Mouse (Mus musculus) cerebellum, adult 9-10 months (tissue): ENCODE data around the gene Sdhc.
"Not testable (repeated sequence)": the region's sequence is repeated elsewhere in the genome, so short reads cannot be mapped to it uniquely, and the experiment has no call there.

Experiments
- DNase-seq: peaks from one replicate; pipeline ENCODE4 v3.0.0; 2022

Gene Sdhc

GRCm38 (mm10) chr1:171165629-171166345 lies 15.4 kb upstream of the Sdhc start:
- DNase-seq, result no peak

DNA sequence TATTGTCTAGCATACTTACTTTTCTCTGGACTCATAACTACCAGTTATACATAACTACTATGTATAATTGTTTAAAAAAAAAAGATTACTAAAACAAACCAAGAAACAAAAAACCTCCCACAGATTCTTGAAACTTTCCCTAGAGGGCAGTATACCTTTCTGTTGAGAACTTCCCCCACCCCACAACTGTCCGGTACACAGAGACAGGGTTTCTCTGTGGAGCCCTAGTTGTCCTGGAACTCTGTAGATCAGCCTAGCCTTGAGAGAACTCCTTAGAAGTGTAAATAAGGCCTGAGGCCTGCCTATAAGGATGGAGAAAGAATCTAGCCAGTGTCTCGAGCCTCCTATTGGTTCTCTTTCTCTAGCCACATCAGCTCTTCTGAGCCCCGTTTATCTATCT lies 13.9 kb upstream of the Sdhc start:
- DNase-seq, result no peak

DNA sequence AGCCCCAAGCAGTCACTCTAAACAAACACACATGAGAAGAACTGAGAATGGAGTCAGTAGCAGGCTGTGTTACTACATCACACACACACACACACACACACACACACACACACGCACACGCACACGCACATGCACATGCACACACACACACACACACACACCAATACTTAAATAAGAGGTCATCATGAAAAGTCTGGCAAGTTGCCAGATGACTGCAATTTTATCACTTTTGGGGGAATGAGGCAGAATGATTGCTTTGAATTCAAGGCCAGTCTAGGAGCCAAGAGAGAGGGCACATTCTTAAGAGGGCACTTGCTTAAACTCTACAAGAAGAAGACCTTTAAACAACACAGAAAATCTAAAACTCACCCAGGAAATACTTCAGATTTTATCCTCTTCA lies 12.1 kb upstream of the Sdhc start:
- DNase-seq, result no peak

DNA sequence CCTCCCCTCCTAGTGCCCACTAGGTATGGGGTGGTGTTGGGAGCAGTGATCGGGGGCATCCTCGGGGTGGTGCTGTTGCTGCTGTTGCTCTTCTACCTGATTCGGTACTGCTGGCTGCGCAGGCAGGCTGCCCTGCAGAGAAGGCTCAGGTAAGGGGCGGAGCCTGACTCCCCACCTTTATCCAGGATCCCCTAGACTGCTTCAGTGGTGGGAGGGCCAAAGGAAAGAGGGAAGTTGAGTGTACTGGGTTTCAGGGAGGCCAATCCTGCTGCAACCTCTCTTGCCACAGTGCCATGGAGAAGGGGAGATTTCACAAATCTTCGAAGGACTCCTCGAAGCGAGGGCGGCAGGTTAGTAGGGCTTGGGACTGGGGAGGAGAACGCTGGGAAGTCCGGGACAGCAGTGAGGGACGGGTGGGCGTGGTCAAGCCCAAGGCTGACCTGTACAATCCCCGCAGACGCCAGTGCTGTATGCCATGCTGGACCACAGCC lies 9.1 kb upstream of the Sdhc start:
- no peak for DNase-seq

DNA sequence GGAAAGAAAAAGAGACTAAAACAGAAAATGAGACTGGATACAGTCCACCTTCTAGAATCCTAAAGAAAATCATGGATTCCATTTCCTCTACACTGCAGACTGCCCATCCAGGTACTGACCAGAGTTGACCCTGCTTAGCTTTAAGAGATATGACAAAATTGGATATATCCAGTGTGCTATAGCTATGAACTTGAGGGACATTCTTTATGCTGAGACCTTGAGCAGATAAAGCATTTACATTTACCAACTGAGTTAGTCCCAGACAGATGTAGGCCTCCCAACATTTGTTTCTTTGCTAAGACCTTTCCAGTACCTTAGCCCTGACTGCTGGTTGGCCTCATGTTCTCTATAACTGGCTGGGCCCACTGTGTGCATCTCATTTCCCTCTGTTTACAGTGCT lies 7.6 kb upstream of the Sdhc start:
- DNase-seq, result no peak

DNA sequence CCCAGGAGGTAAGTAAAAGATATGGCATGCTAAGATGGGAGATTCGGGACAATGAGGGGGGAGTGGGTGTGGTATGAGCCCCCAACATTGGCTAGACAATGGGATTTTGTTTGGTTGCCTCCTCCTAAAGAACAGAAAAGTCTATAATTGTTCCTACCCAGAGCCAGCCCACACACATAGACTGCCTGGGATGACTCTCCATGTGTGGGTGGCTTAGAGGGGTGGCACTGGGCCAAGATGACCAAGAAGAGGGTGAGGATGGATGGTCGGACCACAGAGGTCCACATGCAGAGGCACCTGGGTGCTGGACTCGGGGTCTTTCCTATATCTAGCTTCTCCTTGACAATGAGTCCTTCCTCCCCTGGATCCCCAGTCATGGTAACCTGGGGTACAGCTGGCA lies 6.2 kb upstream of the Sdhc start:
- DNase-seq, result no peak

DNA sequence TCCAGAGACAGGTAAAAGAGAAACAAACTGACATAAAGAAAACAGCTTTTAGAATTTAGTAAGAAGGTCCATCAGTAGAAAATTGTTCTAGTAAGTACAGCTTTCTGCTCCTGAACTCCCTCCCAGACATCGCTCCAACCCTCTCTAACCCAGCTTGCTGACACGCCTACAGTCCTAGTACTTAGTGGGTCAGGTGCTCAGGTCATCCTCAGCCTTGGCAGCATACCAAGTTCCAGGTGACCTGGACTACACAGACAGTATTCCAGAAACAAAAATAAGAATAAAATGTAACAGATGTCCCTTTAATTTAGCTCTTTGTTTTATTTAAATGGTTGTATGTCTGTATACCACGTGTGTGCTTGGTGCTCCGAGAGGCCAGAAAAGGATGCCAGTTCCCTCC lies 1.6 kb upstream of the Sdhc start:
- no peak for DNase-seq

- DNase-seq, result peak; percentile 66
Measured at GRCm38 (mm10) chr1:171150838-171151391, 512 bp upstream of the Sdhc start.

DNA sequence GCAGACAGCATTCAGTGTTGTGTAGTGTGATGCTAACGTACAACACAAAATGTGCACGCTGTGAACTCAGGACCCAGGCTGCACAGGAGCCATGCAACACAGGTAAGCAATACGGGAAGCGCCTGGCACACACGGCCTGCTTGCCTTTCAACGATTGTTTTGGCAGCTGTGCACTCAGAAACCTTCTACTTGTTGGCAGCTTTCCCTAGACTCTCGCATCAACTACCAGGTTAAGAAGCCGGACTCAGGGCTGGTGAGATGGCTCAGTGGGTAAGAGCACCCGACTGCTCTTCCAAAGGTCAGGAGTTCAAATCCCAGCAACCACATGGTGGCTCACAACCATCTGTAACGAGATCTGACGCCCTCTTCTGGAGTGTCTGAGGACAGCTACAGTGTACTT lies 7.4 kb downstream of the Sdhc start:
- DNase-seq, result peak; percentile 36

GRCm38 (mm10) chr1:171137486-171138155 lies 12.8 kb downstream of the Sdhc start:
- not testable (repeated sequence) for DNase-seq

GRCm38 (mm10) chr1:171135600-171135999 lies 14.8 kb downstream of the Sdhc start:
- no peak for DNase-seq

GRCm38 (mm10) chr1:171130971-171131370 lies 19.4 kb downstream of the Sdhc start:
- DNase-seq, result no peak

- DNase-seq, result no peak
Measured at GRCm38 (mm10) chr1:171129251-171129650, 21.2 kb downstream of the Sdhc start.

DNA sequence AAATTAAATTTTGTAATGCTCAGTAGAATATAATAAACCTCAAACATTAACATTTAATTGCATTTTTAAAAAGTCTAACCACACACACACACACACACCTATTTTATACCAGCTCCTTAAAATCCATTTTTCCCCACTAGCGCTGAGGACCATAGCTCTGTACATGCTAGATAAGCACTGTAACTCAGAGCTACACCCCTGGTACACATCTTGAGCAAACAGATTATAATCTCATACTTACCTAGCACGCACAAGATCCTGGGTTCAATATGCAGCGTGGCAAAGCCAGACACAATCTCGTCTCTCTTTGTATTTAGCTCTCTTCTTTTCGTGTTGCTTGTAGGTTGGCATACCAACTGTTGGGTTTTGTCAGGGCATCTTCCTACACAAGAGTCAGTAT lies 26.0 kb downstream of the Sdhc start:
- DNase-seq, result no peak

GRCm38 (mm10) chr1:171122932-171123331 lies 27.5 kb downstream of the Sdhc start:
- no peak for DNase-seq

GRCm38 (mm10) chr1:171121839-171122238 lies 28.6 kb downstream of the Sdhc start:
- DNase-seq, result no peak

DNA sequence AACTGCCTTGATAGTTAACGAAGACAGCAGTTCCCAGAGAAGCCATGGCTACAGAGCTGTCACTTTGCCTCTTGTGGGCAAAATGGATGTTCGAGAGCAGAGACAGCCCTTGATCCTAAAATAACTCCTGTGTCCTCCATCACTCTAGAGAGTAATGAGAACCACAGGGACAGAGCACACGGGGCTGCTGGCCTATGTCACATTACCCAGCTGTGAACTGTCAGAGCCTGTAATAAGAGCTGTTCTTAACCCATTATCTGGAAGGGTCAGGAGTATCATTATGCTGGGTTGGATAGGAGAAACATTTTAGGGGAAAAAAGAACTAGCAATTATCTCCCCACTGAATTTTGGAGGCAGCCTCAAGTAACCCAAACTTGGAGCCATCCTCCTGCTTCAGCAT lies 29.5 kb downstream of the Sdhc start:
- no peak for DNase-seq

DNA sequence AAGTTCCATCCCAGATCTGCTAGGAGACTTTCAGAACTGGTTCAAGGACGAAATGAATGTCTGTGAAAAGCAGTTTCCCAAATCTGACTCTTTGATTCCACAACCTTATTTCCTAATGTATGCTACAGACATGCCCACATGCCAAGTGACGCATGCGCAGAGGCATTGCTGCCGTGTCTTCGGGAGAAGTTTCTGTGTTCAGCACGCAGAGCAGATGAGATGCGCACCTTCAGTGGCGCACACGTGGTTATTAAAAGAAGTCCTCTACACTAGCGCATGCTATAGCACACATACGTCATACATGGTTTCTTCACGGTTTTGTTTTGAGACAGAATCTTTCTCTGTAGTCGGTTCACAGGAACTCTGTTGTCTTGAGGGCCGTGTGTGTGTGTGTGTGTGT lies 31.0 kb downstream of the Sdhc start:
- no peak for DNase-seq

DNA sequence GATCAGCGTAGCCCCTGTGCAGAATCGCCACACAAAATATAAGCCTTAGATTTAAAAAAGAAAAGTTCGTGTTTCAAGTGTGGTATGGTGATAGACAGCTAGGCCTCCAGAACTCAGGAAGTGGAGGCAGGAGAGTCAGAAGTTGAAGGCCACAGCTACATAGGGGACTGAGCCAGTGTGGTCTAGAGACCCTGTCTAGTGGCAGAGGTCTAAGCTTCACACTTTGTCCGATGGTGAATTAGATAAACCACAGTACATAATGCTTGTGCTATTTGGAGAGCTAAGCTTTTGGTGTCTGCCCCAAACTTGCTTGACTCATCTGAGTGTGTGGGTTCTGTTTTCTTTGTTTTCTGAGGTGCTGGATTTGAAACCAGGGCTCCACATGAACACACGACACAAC lies 31.4 kb downstream of the Sdhc start:
- no peak for DNase-seq

DNA sequence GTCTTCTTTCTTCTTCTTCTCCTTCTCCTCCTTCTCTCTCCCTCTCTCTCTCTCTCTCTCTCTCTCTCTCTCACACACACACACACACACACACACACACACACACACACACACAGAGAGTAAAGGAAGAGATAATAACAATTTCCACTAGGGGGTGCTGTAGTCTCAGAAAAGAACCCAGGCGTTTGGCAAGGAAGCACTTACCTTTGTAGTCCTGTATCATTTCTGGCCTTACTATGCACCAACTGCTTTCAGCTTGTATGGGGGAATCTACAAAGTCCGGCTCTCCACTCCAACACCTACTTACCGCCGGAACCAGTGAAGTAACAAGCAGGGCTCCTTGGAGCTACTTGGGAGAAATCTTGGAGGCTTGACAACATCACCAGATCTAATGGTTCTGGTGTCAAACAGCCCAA lies 32.1 kb downstream of the Sdhc start:
- DNase-seq, result peak; percentile 89

- DNase-seq, result no peak
Measured at GRCm38 (mm10) chr1:171116280-171116679, 34.1 kb downstream of the Sdhc start.

GRCm38 (mm10) chr1:171113873-171114299 lies 36.5 kb downstream of the Sdhc start, which contains the start of gene Cfap126:
Cfap126 (plus strand) TSS chr1:171113918.
- peak; percentile 81 for DNase-seq

DNA sequence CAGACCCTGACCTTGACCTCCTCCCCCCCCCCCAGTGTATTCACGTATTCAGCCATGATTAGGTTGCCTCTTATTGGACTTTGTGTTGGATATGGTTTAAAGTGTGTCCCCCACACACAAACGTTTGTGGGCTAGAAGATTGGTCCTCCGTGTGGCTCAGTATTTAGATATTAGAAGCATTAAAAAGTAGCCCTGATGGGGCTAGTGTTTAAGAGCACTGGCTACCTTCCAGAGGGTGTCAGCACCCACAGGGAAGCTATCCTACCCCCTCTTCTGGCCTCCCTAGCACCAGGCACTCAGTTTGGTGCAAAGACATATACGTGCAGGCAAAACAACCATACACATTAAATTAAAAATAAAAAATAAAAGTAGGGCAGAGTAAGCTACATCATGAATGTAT lies 37.4 kb downstream of the Sdhc start:
- DNase-seq, result peak; percentile 42
